Mouse (Mus musculus) C2C12 (cell line): ENCODE measurements around the gene Dcbld2.

Source experiments
- CEBPB ChIP-seq: IDR thresholded peaks from one replicate; pipeline ENCODE4 v1.6.1; 2011; ENCODE audit warnings: low read depth, mild to moderate bottlenecking, control low read depth, moderate library complexity
- CTCF ChIP-seq: IDR thresholded peaks from one replicate; pipeline ENCODE4 v1.5.1; 2011; ENCODE audit not compliant: control insufficient read depth, insufficient read depth, insufficient read length
- FOSL1 ChIP-seq: IDR thresholded peaks from one replicate; pipeline ENCODE4 v1.8.0; 2011; ENCODE audit warnings: mild to moderate bottlenecking, low read length; ENCODE audit not compliant: poor library complexity, insufficient read depth, severe bottlenecking
- MYOD1 ChIP-seq: IDR thresholded peaks from one replicate; pipeline ENCODE4 v1.6.1; 2011; ENCODE audit warnings: low read depth; ENCODE audit not compliant: control insufficient read depth, insufficient read length
- MYOG ChIP-seq: IDR thresholded peaks from one replicate; pipeline ENCODE4 v1.6.1; 2011; ENCODE audit not compliant: control insufficient read depth, insufficient read length; ENCODE audit errors: extremely low read depth
- USF1 ChIP-seq: IDR thresholded peaks from one replicate; pipeline ENCODE4 v1.6.1; 2011; ENCODE audit warnings: low read depth, mild to moderate bottlenecking, control low read depth, moderate library complexity

DNA sequence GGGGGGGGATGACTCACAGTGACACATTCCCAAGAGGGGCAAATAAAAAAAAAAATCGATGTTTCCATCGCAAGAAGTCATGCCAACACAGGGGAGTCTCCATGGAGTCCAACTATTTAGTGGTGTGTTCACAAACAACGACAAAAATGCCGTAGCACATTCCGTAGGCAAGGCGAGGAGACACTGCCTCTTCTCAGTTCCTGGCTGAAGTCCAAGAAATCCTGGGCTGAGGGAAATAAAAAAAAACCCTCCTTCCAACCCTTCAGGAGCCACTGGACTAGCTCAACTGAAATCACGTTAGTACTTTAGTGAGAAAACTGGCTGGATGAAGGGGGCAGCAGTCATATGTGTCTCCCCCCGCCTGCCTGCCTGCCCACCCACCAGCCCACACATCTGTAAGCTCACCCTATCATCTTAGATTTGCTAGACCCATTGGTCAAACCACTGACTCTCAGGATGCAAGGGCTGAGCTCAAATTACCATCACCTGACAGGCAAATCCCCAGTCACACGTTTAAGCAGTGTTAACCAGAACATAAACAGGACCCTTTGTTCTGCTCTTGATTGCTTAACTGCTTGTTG lies 104.0 kb downstream of the Dcbld2 start:
- TF ChIP-seq CTCF (no peak), MYOG (no peak), MYOD1 (no peak), USF1 (peak; percentile 19), CEBPB (no peak), FOSL1 (no peak)
